Mouse (Mus musculus): ENCODE measurements around the gene Psmc3. TPM values are rescaled to one million over a fixed set of nuclear protein-coding genes. Genes with fewer than 3 reads are reported as not detected.

Gene Psmc3
- polyA plus RNA-seq, 1 experiment from 2014 or later = 280 TPM

GRCm38 (mm10) chr2:91088987-91089386, 35.2 kb downstream of the Psmc3 start:
- Histone ChIP-seq H3K27me3 (replicated peaks; ENCODE audit: control insufficient read depth, insufficient read depth, low read length) (no peaks in the 10 kb centered on the region), H3K4me2 (ENCODE audit: low read length) (no peak overlapping the region), H3K4me3 (ENCODE audit: low read depth, low read length) (no peak overlapping the region), H3K36me3 (ENCODE audit: control insufficient read depth, insufficient read depth, low read length) (no peaks in the 10 kb centered on the region), H3K4me1 (replicated peaks; ENCODE audit: control insufficient read depth, insufficient read depth, low read length) (no peaks in the 10 kb centered on the region), H3K9ac (ENCODE audit: low read length) (no peak overlapping the region), H3K9me3 (ENCODE audit: control insufficient read depth, low read length) (no peaks in the 10 kb centered on the region), H3K27ac (ENCODE audit: low read depth) (no peak overlapping the region)
- DNase-seq (ENCODE audit: low spot score) = no peak
- 74% methylated on average over 9 of the region's 9 CpGs for WGBS
- ATAC-seq (replicated peaks; ENCODE audit: low FRiP score, low TSS enrichment, low read depth) = no peak

DNA sequence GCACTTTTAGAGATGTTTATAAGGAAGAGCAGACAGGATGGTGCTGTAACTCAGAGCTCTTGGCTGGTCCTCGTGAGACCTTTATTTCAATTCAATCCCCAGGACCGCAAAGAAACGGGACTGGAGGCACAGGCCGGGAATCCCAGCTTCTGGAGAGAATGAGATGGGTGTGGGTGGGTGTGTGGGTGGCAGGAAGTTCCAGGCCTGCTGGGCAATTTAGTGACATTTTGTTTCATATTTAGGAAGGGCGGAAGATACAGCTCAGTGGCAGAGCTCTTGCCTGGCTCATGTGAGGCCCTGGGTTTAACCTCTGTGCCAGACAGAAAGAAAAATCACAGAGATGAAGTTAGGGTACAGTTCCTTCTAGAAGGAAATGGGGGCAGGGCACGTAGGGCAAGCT, 36.4 kb downstream of the Psmc3 start:
- no peak overlapping the region for H3K4me3 ChIP-seq (ENCODE audit: low read depth, low read length)
- no peaks in the 10 kb centered on the region for H3K27me3 ChIP-seq (replicated peaks; ENCODE audit: control insufficient read depth, insufficient read depth, low read length)
- H3K36me3 ChIP-seq (ENCODE audit: control insufficient read depth, insufficient read depth, low read length) = no peaks in the 10 kb centered on the region
- ATAC-seq (replicated peaks; ENCODE audit: low FRiP score, low TSS enrichment, low read depth) (no peak), DNase-seq (ENCODE audit: low spot score) (no peak)
- WGBS = 80% methylated on average over 6 of the region's 6 CpGs
- no peak overlapping the region for H3K4me2 ChIP-seq (ENCODE audit: low read length)
- H3K27ac ChIP-seq (ENCODE audit: low read depth) = no peak overlapping the region
- no peaks in the 10 kb centered on the region for H3K9me3 ChIP-seq (ENCODE audit: control insufficient read depth, low read length)
- no peak overlapping the region for H3K9ac ChIP-seq (ENCODE audit: low read length)
- H3K4me1 ChIP-seq (replicated peaks; ENCODE audit: control insufficient read depth, insufficient read depth, low read length) = no peaks in the 10 kb centered on the region

GRCm38 (mm10) chr2:91090827-91091226, 37.0 kb downstream of the Psmc3 start:
- Histone ChIP-seq H3K9ac (ENCODE audit: low read length) (no peak overlapping the region), H3K4me1 (replicated peaks; ENCODE audit: control insufficient read depth, insufficient read depth, low read length) (no peaks in the 10 kb centered on the region), H3K36me3 (ENCODE audit: control insufficient read depth, insufficient read depth, low read length) (no peaks in the 10 kb centered on the region), H3K9me3 (ENCODE audit: control insufficient read depth, low read length) (no peaks in the 10 kb centered on the region), H3K27me3 (replicated peaks; ENCODE audit: control insufficient read depth, insufficient read depth, low read length) (no peaks in the 10 kb centered on the region), H3K4me3 (ENCODE audit: low read depth, low read length) (no peak overlapping the region), H3K27ac (ENCODE audit: low read depth) (no peak overlapping the region), H3K4me2 (ENCODE audit: low read length) (no peak overlapping the region)
- ATAC-seq (replicated peaks; ENCODE audit: low FRiP score, low TSS enrichment, low read depth) (no peak), DNase-seq (ENCODE audit: low spot score) (no peak)
- WGBS = 73% methylated on average over 6 of the region's 6 CpGs

GRCm38 (mm10) chr2:91096524-91096923, 42.7 kb downstream of the Psmc3 start:
- ATAC-seq (replicated peaks; ENCODE audit: low FRiP score, low TSS enrichment, low read depth) (no peak), DNase-seq (ENCODE audit: low spot score) (no peak)
- WGBS = 64% methylated on average over 14 of the region's 14 CpGs
- H3K27ac ChIP-seq (ENCODE audit: low read depth) = no peak overlapping the region
- H3K4me3 ChIP-seq (ENCODE audit: low read depth, low read length) = no peak overlapping the region
- no peaks in the 10 kb centered on the region for H3K9me3 ChIP-seq (ENCODE audit: control insufficient read depth, low read length)
- no peaks in the 10 kb centered on the region for H3K4me1 ChIP-seq (replicated peaks; ENCODE audit: control insufficient read depth, insufficient read depth, low read length)
- H3K9ac ChIP-seq (ENCODE audit: low read length) = no peak overlapping the region
- no peaks in the 10 kb centered on the region for H3K27me3 ChIP-seq (replicated peaks; ENCODE audit: control insufficient read depth, insufficient read depth, low read length)
- H3K36me3 ChIP-seq (ENCODE audit: control insufficient read depth, insufficient read depth, low read length) = no peaks in the 10 kb centered on the region
- no peak overlapping the region for H3K4me2 ChIP-seq (ENCODE audit: low read length)

DNA sequence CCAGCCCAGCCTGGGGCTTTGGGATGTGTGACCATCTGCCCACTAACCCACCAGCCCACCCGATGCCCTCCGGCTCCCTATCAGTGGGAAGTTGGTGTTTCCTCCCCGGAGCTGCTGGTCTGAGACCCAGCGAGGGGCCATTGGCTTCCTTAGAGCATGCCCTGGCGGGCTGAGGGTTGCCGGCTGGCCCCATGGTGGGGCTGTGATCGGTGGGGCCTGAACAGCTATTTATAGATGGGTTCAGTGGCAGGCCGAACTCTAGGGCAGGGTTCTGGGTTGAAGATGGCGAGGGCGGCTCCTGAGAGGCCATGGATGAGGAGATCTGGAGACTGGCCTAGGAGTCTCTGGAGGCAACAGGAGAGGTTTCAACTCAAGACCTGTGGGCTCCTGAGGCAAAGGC, 43.2 kb downstream of the Psmc3 start:
- H3K9me3 ChIP-seq (ENCODE audit: control insufficient read depth, low read length) = no peaks in the 10 kb centered on the region
- H3K27me3 ChIP-seq (replicated peaks; ENCODE audit: control insufficient read depth, insufficient read depth, low read length) = no peaks in the 10 kb centered on the region
- H3K36me3 ChIP-seq (ENCODE audit: control insufficient read depth, insufficient read depth, low read length) = no peaks in the 10 kb centered on the region
- no peak for DNase-seq (ENCODE audit: low spot score)
- H3K4me2 ChIP-seq (ENCODE audit: low read length) = no peak overlapping the region
- ATAC-seq (replicated peaks; ENCODE audit: low FRiP score, low TSS enrichment, low read depth) = no peak
- H3K4me3 ChIP-seq (ENCODE audit: low read depth, low read length) = no peak overlapping the region
- no peaks in the 10 kb centered on the region for H3K4me1 ChIP-seq (replicated peaks; ENCODE audit: control insufficient read depth, insufficient read depth, low read length)
- 84% methylated on average over 10 of the region's 10 CpGs for WGBS
- H3K27ac ChIP-seq (ENCODE audit: low read depth) = no peak overlapping the region
- no peak overlapping the region for H3K9ac ChIP-seq (ENCODE audit: low read length)

DNA sequence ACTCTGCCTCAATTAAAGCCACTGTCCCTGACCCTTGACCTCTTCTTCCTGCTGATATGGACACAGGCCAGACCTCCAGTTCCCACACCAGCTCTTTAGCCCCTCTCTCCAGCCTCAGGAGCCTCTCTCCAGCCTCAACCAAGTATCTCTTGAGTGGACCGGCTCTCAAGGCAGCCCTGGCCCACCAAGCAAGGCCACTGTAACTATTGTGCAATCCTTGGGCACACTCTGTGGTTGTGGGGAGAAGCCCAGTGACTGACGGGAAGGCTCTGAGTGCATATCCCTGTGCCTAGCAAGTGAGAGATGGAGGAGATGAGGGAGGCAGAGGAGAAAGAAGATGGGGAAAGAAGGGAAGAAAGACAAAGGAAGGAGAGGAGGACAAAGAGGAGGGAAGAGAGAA, 44.3 kb downstream of the Psmc3 start:
- no peak overlapping the region for H3K4me2 ChIP-seq (ENCODE audit: low read length)
- 78% methylated on average over 2 of the region's 2 CpGs for WGBS
- H3K4me3 ChIP-seq (ENCODE audit: low read depth, low read length) = no peak overlapping the region
- H3K4me1 ChIP-seq (replicated peaks; ENCODE audit: control insufficient read depth, insufficient read depth, low read length) = no peaks in the 10 kb centered on the region
- DNase-seq (ENCODE audit: low spot score) (no peak), ATAC-seq (replicated peaks; ENCODE audit: low FRiP score, low TSS enrichment, low read depth) (no peak)
- H3K27me3 ChIP-seq (replicated peaks; ENCODE audit: control insufficient read depth, insufficient read depth, low read length) = no peaks in the 10 kb centered on the region
- H3K9ac ChIP-seq (ENCODE audit: low read length) = no peak overlapping the region
- no peaks in the 10 kb centered on the region for H3K9me3 ChIP-seq (ENCODE audit: control insufficient read depth, low read length)
- no peak overlapping the region for H3K27ac ChIP-seq (ENCODE audit: low read depth)
- H3K36me3 ChIP-seq (ENCODE audit: control insufficient read depth, insufficient read depth, low read length) = no peaks in the 10 kb centered on the region

GRCm38 (mm10) chr2:91101124-91101740, 47.4 kb downstream of the Psmc3 start:
- Histone ChIP-seq H3K27me3 (replicated peaks; ENCODE audit: control insufficient read depth, insufficient read depth, low read length) (no peaks in the 10 kb centered on the region), H3K27ac (ENCODE audit: low read depth) (no peak overlapping the region), H3K4me1 (replicated peaks; ENCODE audit: control insufficient read depth, insufficient read depth, low read length) (no peaks in the 10 kb centered on the region), H3K9me3 (ENCODE audit: control insufficient read depth, low read length) (no peaks in the 10 kb centered on the region), H3K4me2 (ENCODE audit: low read length) (no peak overlapping the region), H3K36me3 (ENCODE audit: control insufficient read depth, insufficient read depth, low read length) (no peaks in the 10 kb centered on the region), H3K9ac (ENCODE audit: low read length) (no peak overlapping the region), H3K4me3 (ENCODE audit: low read depth, low read length) (no peak overlapping the region)
- DNase-seq (ENCODE audit: low spot score) (peak; percentile 95), ATAC-seq (replicated peaks; ENCODE audit: low FRiP score, low TSS enrichment, low read depth) (peak; percentile 88)
- 6% methylated on average over 7 of the region's 7 CpGs for WGBS

DNA sequence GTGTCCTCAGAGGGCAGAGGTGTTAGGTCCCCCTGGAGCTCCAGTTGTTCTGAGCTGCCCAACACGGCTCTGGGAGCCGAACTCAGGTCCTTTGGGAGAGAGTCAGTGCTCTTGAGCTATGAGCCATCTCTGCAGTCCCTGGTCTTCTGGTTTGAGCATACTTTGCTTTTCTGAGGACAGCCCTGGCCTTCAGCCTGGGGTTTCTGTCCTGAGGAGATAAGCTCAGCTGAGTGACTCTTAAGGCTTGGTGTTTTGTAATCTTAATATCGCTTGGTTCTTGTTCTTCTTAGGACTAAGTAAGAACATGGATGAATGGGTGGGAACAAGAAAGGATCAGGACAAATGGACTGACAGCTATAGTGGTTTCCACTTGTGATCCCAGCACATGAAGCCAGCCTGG, 54.3 kb downstream of the Psmc3 start:
- Histone ChIP-seq H3K9me3 (ENCODE audit: control insufficient read depth, low read length) (no peaks in the 10 kb centered on the region), H3K36me3 (ENCODE audit: control insufficient read depth, insufficient read depth, low read length) (no peaks in the 10 kb centered on the region), H3K4me1 (replicated peaks; ENCODE audit: control insufficient read depth, insufficient read depth, low read length) (no peaks in the 10 kb centered on the region), H3K4me3 (ENCODE audit: low read depth, low read length) (no peak overlapping the region), H3K27ac (ENCODE audit: low read depth) (no peak overlapping the region), H3K9ac (ENCODE audit: low read length) (no peak overlapping the region), H3K4me2 (ENCODE audit: low read length) (no peak overlapping the region), H3K27me3 (replicated peaks; ENCODE audit: control insufficient read depth, insufficient read depth, low read length) (no peaks in the 10 kb centered on the region)
- WGBS = 86% methylated on average over 3 of the region's 3 CpGs
- ATAC-seq (replicated peaks; ENCODE audit: low FRiP score, low TSS enrichment, low read depth) (no peak), DNase-seq (ENCODE audit: low spot score) (no peak)

DNA sequence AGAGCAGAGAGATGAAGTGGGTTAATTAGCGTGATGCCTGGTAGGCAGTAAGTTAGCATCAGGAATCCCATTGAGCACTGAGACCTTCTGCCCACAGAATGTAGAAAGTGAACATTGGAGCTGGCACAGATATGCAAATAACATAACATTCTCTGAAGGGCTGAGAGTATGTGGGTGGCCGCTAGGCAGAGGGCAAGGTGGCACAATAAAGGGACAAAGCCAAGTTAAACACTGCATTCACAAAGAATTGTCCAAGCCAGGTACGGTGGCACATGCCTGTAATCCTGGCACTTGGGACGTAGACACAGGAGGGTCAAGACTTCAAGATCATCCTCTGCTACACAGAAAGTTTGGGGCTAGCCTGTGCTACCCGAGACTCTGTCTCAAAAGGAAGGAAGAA, 55.4 kb downstream of the Psmc3 start:
- H3K36me3 ChIP-seq (ENCODE audit: control insufficient read depth, insufficient read depth, low read length) = no peaks in the 10 kb centered on the region

More for the DNA sequence above, 55.4 kb downstream of the Psmc3 start:
- H3K9me3 ChIP-seq (ENCODE audit: control insufficient read depth, low read length) = no peaks in the 10 kb centered on the region
- ATAC-seq (replicated peaks; ENCODE audit: low FRiP score, low TSS enrichment, low read depth) (no peak), DNase-seq (ENCODE audit: low spot score) (no peak)
- no peak overlapping the region for H3K4me3 ChIP-seq (ENCODE audit: low read depth, low read length)
- no peak overlapping the region for H3K27ac ChIP-seq (ENCODE audit: low read depth)
- H3K27me3 ChIP-seq (replicated peaks; ENCODE audit: control insufficient read depth, insufficient read depth, low read length) = no peaks in the 10 kb centered on the region
- H3K4me2 ChIP-seq (ENCODE audit: low read length) = no peak overlapping the region
- H3K4me1 ChIP-seq (replicated peaks; ENCODE audit: control insufficient read depth, insufficient read depth, low read length) = no peaks in the 10 kb centered on the region
- H3K9ac ChIP-seq (ENCODE audit: low read length) = no peak overlapping the region
- WGBS = 84% methylated on average over 5 of the region's 5 CpGs

Measured in intestine, embryonic 14.5 days (tissue).